Mouse (Mus musculus) G1E (cell line): ENCODE data around the gene Snx7. TPM values are rescaled to one million over a fixed set of nuclear protein-coding genes. Genes with fewer than 3 reads are reported as not detected.

Experiments used
- ATAC-seq: 2 replicates; pipeline ENCODE4 v1.8.0; 2016; ENCODE audit warnings: mild to moderate bottlenecking; ENCODE audit not compliant: insufficient number of reproducible peaks, poor library complexity, low FRiP score, severe bottlenecking; ENCODE audit errors: extremely low read depth
- DNase-seq: peaks from one replicate; pipeline ENCODE4 v3.0.0; 2012; ENCODE audit warnings: low spot score
- H3K27me3 ChIP-seq: 2 replicates; pipeline ENCODE4 v1.6.1; 2012; ENCODE audit warnings: mild to moderate bottlenecking, low read length, inconsistent platforms; ENCODE audit not compliant: insufficient read depth
- H3K36me3 ChIP-seq: replicated peaks from 2 replicates; pipeline ENCODE3; 2012; ENCODE audit warnings: mild to moderate bottlenecking, inconsistent platforms
- H3K4me1 ChIP-seq: 2 replicates; pipeline ENCODE4 v1.6.1; 2012; ENCODE audit warnings: low read depth, low read length, inconsistent platforms, mixed read lengths; ENCODE audit not compliant: insufficient read depth
- H3K4me3 ChIP-seq: 2 replicates; pipeline ENCODE4 v1.5.1; 2012; ENCODE audit warnings: low read depth, mild to moderate bottlenecking, inconsistent platforms, low read length, moderate library complexity, mixed read lengths
- H3K9me3 ChIP-seq: replicated peaks from 2 replicates; pipeline ENCODE4 v1.6.1; 2012; ENCODE audit warnings: inconsistent platforms
- CTCF ChIP-seq: IDR thresholded peaks from 2 replicates; pipeline ENCODE4 v1.5.1; 2012; ENCODE audit warnings: low read depth, low read length, inconsistent platforms, mixed read lengths
- GATA1 ChIP-seq: IDR thresholded peaks from 2 replicates; pipeline ENCODE4 v1.6.1; 2012; ENCODE audit warnings: borderline replicate concordance, low read length, inconsistent platforms, mixed read lengths
- GATA2 ChIP-seq: IDR thresholded peaks from 2 replicates; pipeline ENCODE4 v1.6.1; 2012; ENCODE audit warnings: low read depth, low read length, inconsistent platforms, borderline replicate concordance
- POLR2AphosphoS5 ChIP-seq: IDR thresholded peaks from 2 replicates; pipeline ENCODE4 v1.6.1; 2012; ENCODE audit warnings: low read depth, low read length, inconsistent platforms; ENCODE audit not compliant: insufficient replicate concordance
- TAL1 ChIP-seq: conservative IDR thresholded peaks from 2 replicates; pipeline ENCODE4 v1.6.1; 2012; ENCODE audit warnings: low read depth, low read length, inconsistent platforms, mixed read lengths
- polyA plus RNA-seq: library from polyadenylated mRNA; stranded (reverse); fragments of >175 nt; gene quantifications from 2 replicates; pipeline ENCODE4 v1.2.3, GENCODE M21; 2012
- total RNA-seq, 2 experiments: library from RNA; stranded (forward) in 1 of 2; stranded (reverse) in 1 of 2; fragments of 200-1000 nt in 1 of 2; fragments of >200 nt in 1 of 2; fragmentation: Nextera tagmentation in 1 of 2; gene quantifications; 2 replicates each; pipeline ENCODE4 v1.2.3; 2014 to 2017

Gene Snx7
- total RNA-seq (2014; fragmentation: Nextera tagmentation): not detected in 2 replicates
- 0.06 and 0.11 TPM in 2 replicates for total RNA-seq (2017)
- not detected in 2 replicates for polyA plus RNA-seq

DNA sequence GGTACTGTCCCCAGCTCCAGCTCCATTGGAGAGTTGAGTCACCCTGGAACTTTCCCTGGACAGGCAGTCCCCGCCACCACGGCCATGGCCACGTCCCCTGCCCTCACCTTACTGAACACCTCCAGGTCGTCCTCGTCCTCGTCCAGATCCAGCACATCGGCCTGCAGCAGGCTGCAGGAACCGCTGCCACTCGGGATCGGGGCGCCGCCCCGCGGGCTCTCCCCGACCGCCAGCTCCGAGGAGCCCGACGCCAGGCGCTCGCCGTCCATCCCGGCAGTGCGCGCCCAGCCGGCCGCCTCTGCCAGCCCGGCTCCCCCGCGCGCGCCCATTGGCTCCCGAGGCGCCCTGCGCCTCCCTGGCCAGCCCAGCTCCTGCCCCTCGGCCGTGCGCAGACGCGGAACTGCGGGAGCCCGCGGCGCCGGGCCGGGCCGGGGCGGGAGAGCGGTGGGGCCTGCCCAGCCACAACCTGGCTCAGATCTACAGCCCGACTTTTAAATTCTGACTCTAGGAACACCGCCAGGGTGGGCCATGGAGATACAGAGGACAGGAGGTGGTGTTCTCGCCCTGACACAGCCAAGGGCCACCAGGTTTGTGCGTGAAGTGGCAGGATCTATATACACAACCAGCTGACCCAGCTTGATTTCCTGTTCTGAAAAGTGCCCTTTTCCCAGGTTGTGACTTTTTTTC, at the start of gene Snx7:
Snx7 (minus strand) TSS at position 300 of the 687 bp plus-strand sequence.
- Histone ChIP-seq H3K27me3 (no peaks in the 10 kb centered on the region), H3K36me3 (no peaks in the 10 kb centered on the region), H3K4me3 (no peak within 1 kb of the TSS), H3K9me3 (peaks cover 16% of the 10 kb centered on the region), H3K4me1 (no peaks in the 10 kb centered on the region)
- TF ChIP-seq TAL1 (no peak), CTCF (no peak), GATA2 (no peak), GATA1 (no peak), POLR2AphosphoS5 (no peak)
- DNase-seq: no peak
- no peak for ATAC-seq

DNA sequence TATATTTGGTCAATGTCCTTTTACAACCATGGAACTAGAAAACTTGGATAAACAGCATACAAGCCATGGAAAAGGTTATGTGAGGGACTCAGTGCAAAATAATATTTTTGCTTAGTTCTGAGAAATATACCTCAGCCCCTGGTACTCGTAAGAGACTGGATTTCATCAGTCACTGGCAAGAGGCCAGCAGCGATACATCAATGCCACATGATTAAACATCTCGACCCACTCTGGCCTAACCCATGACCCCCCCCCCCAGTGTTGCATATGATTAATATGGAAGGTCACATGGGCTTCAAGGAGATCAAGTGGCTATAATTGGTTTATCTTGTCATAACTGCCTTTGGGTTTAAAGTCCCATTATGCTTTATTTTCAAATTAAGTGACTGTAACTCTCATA, 46.7 kb upstream of the Snx7 start:
- Histone ChIP-seq H3K4me3 (no peak overlapping the region), H3K4me1 (no peaks in the 10 kb centered on the region), H3K36me3 (no peaks in the 10 kb centered on the region), H3K9me3 (peaks cover 10% of the 10 kb centered on the region), H3K27me3 (no peaks in the 10 kb centered on the region)
- DNase-seq (no peak), ATAC-seq (no peak)
- TF ChIP-seq GATA1 (no peak), GATA2 (no peak), POLR2AphosphoS5 (no peak), CTCF (no peak), TAL1 (no peak)

DNA sequence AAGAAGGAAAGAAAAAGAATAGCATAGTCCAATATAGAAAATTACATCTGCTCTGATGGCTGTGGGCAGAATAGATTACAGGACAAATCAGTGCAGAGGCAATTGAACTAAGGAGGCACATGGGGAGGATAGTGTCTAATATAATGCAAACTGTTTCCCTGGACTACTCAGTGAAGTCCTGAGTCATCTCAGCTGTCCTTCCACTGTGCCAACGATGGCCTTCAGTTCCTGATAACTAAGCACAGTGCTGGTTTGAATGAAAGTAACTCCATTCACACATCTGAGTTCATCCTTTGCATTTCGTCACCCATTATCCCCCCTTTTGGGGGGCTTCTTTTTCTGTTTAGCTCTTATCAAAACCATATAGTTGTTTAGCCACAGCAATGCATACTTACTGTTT, 25.0 kb upstream of the Snx7 start:
- DNase-seq: no peak
- ATAC-seq: no peak
- TF ChIP-seq CTCF: no peak
- Histone ChIP-seq H3K4me1 (no peaks in the 10 kb centered on the region), H3K9me3 (no peaks in the 10 kb centered on the region; the same call in 1 of the 2 replicates), H3K4me3 (no peak overlapping the region), H3K27me3 (no peaks in the 10 kb centered on the region), H3K36me3 (no peaks in the 10 kb centered on the region)

DNA sequence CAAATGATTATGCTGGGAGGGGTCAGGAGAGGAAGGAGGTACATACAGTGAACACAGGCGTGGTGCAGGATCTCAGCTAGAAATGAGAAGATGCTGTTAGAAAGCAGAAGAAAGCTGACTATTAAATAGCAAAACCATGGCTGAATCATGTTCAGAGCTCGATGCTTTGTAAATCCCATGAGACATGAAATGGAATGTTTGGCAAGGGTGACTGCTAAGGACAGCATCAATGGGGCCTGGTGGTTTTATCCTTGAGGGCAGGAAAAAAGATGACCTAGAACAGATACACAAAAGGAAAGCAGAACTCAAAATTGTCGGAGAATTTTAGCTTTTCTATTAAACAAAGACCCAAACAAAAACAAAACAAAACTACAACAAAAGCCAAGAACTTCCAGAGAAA, 6.7 kb upstream of the Snx7 start:
- DNase-seq: no peak
- no peak for TF ChIP-seq CTCF
- TF ChIP-seq GATA2: no peak
- no peak for TF ChIP-seq POLR2AphosphoS5
- no peak for TF ChIP-seq GATA1
- TF ChIP-seq TAL1: no peak
- Histone ChIP-seq H3K27me3 (no peaks in the 10 kb centered on the region), H3K9me3 (peaks cover 4% of the 10 kb centered on the region; the same call in 1 of the 2 replicates), H3K4me3 (no peak overlapping the region), H3K4me1 (no peaks in the 10 kb centered on the region), H3K36me3 (no peaks in the 10 kb centered on the region)
- no peak for ATAC-seq

DNA sequence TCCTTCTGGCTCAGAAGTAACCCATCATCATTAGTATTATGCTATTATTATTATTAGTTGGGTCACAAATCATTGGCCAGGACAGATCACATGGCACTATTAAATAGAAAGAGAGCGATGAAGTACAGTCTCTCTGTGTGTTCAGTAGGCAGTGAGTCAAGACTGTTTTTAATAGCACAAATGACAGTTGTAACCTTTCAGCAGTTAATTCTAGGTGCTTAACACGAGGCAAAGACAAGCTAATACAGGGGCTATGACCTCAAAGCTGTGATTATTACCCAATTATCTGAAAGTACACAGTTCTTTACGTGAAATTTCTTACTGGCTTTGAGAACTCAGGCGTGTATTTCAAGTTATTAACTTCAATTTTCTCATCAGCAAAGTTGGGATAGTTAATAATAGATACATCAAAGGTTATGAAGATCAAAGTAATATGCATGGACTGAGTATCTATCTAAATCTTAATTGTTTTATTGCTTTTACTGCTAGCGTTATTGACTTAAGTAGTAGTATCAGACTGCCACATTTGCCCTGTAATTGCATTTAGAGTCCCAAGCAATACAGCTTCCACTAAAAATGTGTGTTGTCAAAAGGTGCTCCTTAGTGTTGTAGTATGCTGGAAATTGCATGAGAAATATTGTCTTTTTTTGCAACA, 4.6 kb upstream of the Snx7 start:
- ATAC-seq (no peak), DNase-seq (no peak)
- Histone ChIP-seq H3K27me3 (no peaks in the 10 kb centered on the region), H3K36me3 (no peaks in the 10 kb centered on the region), H3K9me3 (peaks cover 11% of the 10 kb centered on the region), H3K4me3 (no peak overlapping the region), H3K4me1 (no peaks in the 10 kb centered on the region)
- no peak for TF ChIP-seq POLR2AphosphoS5
- TF ChIP-seq TAL1: no peak
- no peak for TF ChIP-seq CTCF
- TF ChIP-seq GATA2: no peak
- no peak for TF ChIP-seq GATA1

DNA sequence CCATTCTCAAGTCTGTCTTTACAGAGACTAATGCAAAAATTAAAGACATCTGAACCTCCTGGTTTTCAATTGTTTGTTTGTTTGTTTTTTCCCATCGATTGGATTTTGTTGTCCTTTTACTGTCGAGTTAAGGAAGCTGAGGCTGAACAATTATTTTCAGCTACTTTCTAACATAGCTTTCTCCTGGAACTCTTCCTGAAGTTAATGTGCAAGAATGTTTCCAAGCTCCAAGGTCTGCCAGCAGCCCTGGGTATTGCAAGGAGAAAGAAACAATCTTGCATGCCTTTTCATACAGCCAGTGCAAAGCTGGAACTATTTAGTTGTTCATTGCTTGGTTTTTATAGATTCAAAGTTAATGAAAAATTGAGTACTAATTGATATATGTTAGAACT, 584 bp upstream of the Snx7 start:
- Histone ChIP-seq H3K4me1 (no peaks in the 10 kb centered on the region), H3K27me3 (no peaks in the 10 kb centered on the region), H3K4me3 (no peak overlapping the region), H3K36me3 (no peaks in the 10 kb centered on the region), H3K9me3 (peaks cover 13% of the 10 kb centered on the region)
- ATAC-seq (no peak), DNase-seq (no peak)
- no peak for TF ChIP-seq GATA2
- no peak for TF ChIP-seq GATA1
- TF ChIP-seq CTCF: no peak
- TF ChIP-seq TAL1: no peak
- TF ChIP-seq POLR2AphosphoS5: no peak
